Mouse (Mus musculus): ENCODE measurements around the gene Borcs7. TPM values are rescaled to one million over a fixed set of nuclear protein-coding genes. Genes with fewer than 3 reads are reported as not detected.
A peak's percentile ranks its signal among the peaks of the same experiment; 100 is the strongest.

Gene Borcs7
- polyA plus RNA-seq, 1 experiment from 2014 or later: 20.1 TPM

- H3K4me1 ChIP-seq (ENCODE audit: control insufficient read depth, insufficient read depth, low read length): peaks cover 61% of the 10 kb centered on the region
- H3K4me3 ChIP-seq (ENCODE audit: low read length): no peak overlapping the region
- no peaks in the 10 kb centered on the region for H3K27me3 ChIP-seq (ENCODE audit: control insufficient read depth, insufficient read depth, low read length)
- no peak overlapping the region for H3K4me2 ChIP-seq (replicated peaks; ENCODE audit: low read depth, low read length)
- H3K27ac ChIP-seq (ENCODE audit: low read depth, low read length): peak overlapping the region; percentile 76; the same call in 1 of the 2 replicates
- H3K36me3 ChIP-seq (ENCODE audit: control insufficient read depth, insufficient read depth, low read length): peaks cover 16% of the 10 kb centered on the region; the same call in 1 of the 2 replicates
- H3K9ac ChIP-seq (ENCODE audit: low read depth, low read length): no peak overlapping the region
- no peaks in the 10 kb centered on the region for H3K9me3 ChIP-seq (ENCODE audit: control insufficient read depth, low read length)
- WGBS: 51% methylated on average over 12 of the region's 12 CpGs
- no peak for ATAC-seq (ENCODE audit: low FRiP score, low TSS enrichment)
Observed at GRCm38 (mm10) chr19:46646041-46646481, 43.6 kb upstream of the Borcs7 start.

GRCm38 (mm10) chr19:46647254-46647653, 42.5 kb upstream of the Borcs7 start:
- no peak overlapping the region for H3K4me3 ChIP-seq (ENCODE audit: low read length)
- no peaks in the 10 kb centered on the region for H3K9me3 ChIP-seq (ENCODE audit: control insufficient read depth, low read length)
- 43% methylated on average over 3 of the region's 3 CpGs for WGBS
- H3K4me1 ChIP-seq (ENCODE audit: control insufficient read depth, insufficient read depth, low read length): peaks cover 49% of the 10 kb centered on the region
- no peaks in the 10 kb centered on the region for H3K27me3 ChIP-seq (ENCODE audit: control insufficient read depth, insufficient read depth, low read length)
- no peak overlapping the region for H3K9ac ChIP-seq (ENCODE audit: low read depth, low read length)
- H3K27ac ChIP-seq (ENCODE audit: low read depth, low read length): no peak overlapping the region
- ATAC-seq (ENCODE audit: low FRiP score, low TSS enrichment): no peak
- H3K36me3 ChIP-seq (ENCODE audit: control insufficient read depth, insufficient read depth, low read length): peaks cover 23% of the 10 kb centered on the region
- no peak overlapping the region for H3K4me2 ChIP-seq (replicated peaks; ENCODE audit: low read depth, low read length)

DNA sequence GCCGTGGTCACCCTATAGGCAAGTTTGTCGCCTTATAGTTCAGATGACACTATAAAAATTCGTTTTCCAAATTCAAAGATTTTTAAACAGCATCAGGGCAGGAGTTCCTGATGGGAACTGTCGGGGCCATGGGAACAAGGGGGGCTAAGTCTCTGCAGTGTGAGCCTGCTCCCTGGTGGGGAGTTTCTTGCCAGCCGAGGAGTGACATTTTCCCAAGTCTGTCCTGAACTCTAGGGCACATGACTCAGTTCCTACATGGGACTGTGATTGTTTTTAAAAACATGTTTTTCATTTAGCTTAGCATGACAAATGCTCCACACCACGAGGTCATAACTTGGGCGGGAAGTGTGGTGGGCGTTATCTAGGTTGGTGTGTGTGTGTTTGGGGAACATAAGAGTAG, 41.9 kb upstream of the Borcs7 start:
- peaks cover 27% of the 10 kb centered on the region for H3K36me3 ChIP-seq (ENCODE audit: control insufficient read depth, insufficient read depth, low read length)
- 81% methylated on average over 8 of the region's 8 CpGs for WGBS
- no peak for ATAC-seq (ENCODE audit: low FRiP score, low TSS enrichment)
- H3K9ac ChIP-seq (ENCODE audit: low read depth, low read length): no peak overlapping the region
- no peak overlapping the region for H3K4me2 ChIP-seq (replicated peaks; ENCODE audit: low read depth, low read length)
- no peaks in the 10 kb centered on the region for H3K27me3 ChIP-seq (ENCODE audit: control insufficient read depth, insufficient read depth, low read length)
- H3K27ac ChIP-seq (ENCODE audit: low read depth, low read length): no peak overlapping the region
- peaks cover 43% of the 10 kb centered on the region for H3K4me1 ChIP-seq (ENCODE audit: control insufficient read depth, insufficient read depth, low read length)
- no peak overlapping the region for H3K4me3 ChIP-seq (ENCODE audit: low read length)
- no peaks in the 10 kb centered on the region for H3K9me3 ChIP-seq (ENCODE audit: control insufficient read depth, low read length)

DNA sequence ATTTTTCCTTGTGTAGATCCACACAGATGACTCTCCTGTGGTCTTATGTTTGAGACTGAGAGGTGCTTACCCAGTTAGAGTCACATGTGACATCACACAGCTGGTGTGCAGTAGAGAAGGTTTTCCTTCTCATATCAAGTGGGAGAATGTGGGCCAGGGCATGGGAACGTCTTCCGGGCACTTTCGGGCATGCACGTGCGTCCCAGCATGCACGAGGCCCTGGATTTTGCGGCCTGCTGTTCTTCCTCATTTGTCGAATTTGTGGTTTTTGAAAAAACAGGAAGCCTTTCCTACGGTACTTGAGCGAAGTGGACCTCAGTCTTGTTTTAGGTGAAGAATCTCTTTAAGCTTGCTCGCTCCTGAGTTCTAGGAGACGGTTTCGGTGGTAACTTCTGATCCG, 41.1 kb upstream of the Borcs7 start:
- 95% methylated on average over 14 of the region's 14 CpGs for WGBS
- Histone ChIP-seq H3K9me3 (ENCODE audit: control insufficient read depth, low read length) (no peaks in the 10 kb centered on the region), H3K27me3 (ENCODE audit: control insufficient read depth, insufficient read depth, low read length) (no peaks in the 10 kb centered on the region), H3K9ac (ENCODE audit: low read depth, low read length) (no peak overlapping the region), H3K4me3 (ENCODE audit: low read length) (no peak overlapping the region), H3K4me1 (ENCODE audit: control insufficient read depth, insufficient read depth, low read length) (peaks cover 37% of the 10 kb centered on the region), H3K4me2 (replicated peaks; ENCODE audit: low read depth, low read length) (no peak overlapping the region), H3K27ac (ENCODE audit: low read depth, low read length) (no peak overlapping the region), H3K36me3 (ENCODE audit: control insufficient read depth, insufficient read depth, low read length) (peaks cover 34% of the 10 kb centered on the region)
- ATAC-seq (ENCODE audit: low FRiP score, low TSS enrichment): no peak

GRCm38 (mm10) chr19:46653188-46653587, 36.5 kb upstream of the Borcs7 start:
- no peak for ATAC-seq (ENCODE audit: low FRiP score, low TSS enrichment)
- Histone ChIP-seq H3K27me3 (ENCODE audit: control insufficient read depth, insufficient read depth, low read length) (no peaks in the 10 kb centered on the region), H3K4me1 (ENCODE audit: control insufficient read depth, insufficient read depth, low read length) (no peaks in the 10 kb centered on the region), H3K9me3 (ENCODE audit: control insufficient read depth, low read length) (no peaks in the 10 kb centered on the region), H3K4me3 (ENCODE audit: low read length) (no peak overlapping the region), H3K36me3 (ENCODE audit: control insufficient read depth, insufficient read depth, low read length) (peaks cover 62% of the 10 kb centered on the region), H3K27ac (ENCODE audit: low read depth, low read length) (no peak overlapping the region), H3K4me2 (replicated peaks; ENCODE audit: low read depth, low read length) (no peak overlapping the region), H3K9ac (ENCODE audit: low read depth, low read length) (no peak overlapping the region)
- WGBS: 89% methylated on average over 5 of the region's 5 CpGs

DNA sequence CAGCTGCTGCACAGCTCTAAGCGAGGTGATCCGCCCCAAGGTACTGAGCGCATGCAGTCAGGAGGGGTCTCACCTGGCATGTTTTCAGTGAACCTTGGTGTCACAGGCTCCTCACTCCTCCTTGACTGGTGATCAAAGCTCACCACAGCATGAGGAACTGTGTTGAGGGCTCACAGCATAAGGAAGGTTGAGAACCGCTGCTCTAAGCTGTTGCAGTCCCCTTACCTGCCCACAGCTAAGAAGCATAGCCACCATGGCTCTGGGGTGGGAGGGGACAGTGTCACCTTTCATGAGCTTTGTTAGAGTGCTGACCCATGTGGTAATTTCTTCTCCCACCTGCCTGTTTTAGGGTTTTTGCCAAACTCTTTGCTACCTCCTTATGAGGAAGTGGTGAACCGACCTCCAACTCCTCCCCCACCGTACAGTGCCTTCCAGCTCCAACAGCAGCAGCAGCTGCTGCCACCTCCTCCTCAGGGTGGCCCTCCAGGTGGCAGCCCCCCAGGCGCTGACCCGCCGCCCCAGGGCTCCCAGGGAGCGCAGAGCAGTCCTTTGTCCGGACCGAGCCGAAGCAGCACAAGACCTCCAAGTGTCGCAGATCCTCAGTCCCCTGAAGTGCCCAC, 36.0 kb upstream of the Borcs7 start:
- no peak overlapping the region for H3K4me3 ChIP-seq (ENCODE audit: low read length)
- H3K9me3 ChIP-seq (ENCODE audit: control insufficient read depth, low read length): no peaks in the 10 kb centered on the region
- peaks cover 59% of the 10 kb centered on the region for H3K36me3 ChIP-seq (ENCODE audit: control insufficient read depth, insufficient read depth, low read length)
- H3K27ac ChIP-seq (ENCODE audit: low read depth, low read length): no peak overlapping the region
- no peak for ATAC-seq (ENCODE audit: low FRiP score, low TSS enrichment)
- H3K9ac ChIP-seq (ENCODE audit: low read depth, low read length): no peak overlapping the region
- H3K4me1 ChIP-seq (ENCODE audit: control insufficient read depth, insufficient read depth, low read length): no peaks in the 10 kb centered on the region
- no peaks in the 10 kb centered on the region for H3K27me3 ChIP-seq (ENCODE audit: control insufficient read depth, insufficient read depth, low read length)
- 90% methylated on average over 14 of the region's 14 CpGs for WGBS
- H3K4me2 ChIP-seq (replicated peaks; ENCODE audit: low read depth, low read length): no peak overlapping the region

GRCm38 (mm10) chr19:46655626-46656025, 34.1 kb upstream of the Borcs7 start:
- Histone ChIP-seq H3K9ac (ENCODE audit: low read depth, low read length) (no peak overlapping the region), H3K27me3 (ENCODE audit: control insufficient read depth, insufficient read depth, low read length) (no peaks in the 10 kb centered on the region), H3K4me3 (ENCODE audit: low read length) (no peak overlapping the region), H3K4me2 (replicated peaks; ENCODE audit: low read depth, low read length) (no peak overlapping the region), H3K27ac (ENCODE audit: low read depth, low read length) (no peak overlapping the region), H3K9me3 (ENCODE audit: control insufficient read depth, low read length) (no peaks in the 10 kb centered on the region), H3K4me1 (ENCODE audit: control insufficient read depth, insufficient read depth, low read length) (no peaks in the 10 kb centered on the region), H3K36me3 (ENCODE audit: control insufficient read depth, insufficient read depth, low read length) (peaks cover 51% of the 10 kb centered on the region)
- 95% methylated on average over 10 of the region's 10 CpGs for WGBS
- ATAC-seq (ENCODE audit: low FRiP score, low TSS enrichment): no peak

- Histone ChIP-seq H3K27ac (ENCODE audit: low read depth, low read length) (no peak overlapping the region), H3K4me2 (replicated peaks; ENCODE audit: low read depth, low read length) (no peak overlapping the region), H3K4me1 (ENCODE audit: control insufficient read depth, insufficient read depth, low read length) (no peaks in the 10 kb centered on the region), H3K9me3 (ENCODE audit: control insufficient read depth, low read length) (no peaks in the 10 kb centered on the region), H3K4me3 (ENCODE audit: low read length) (no peak overlapping the region), H3K27me3 (ENCODE audit: control insufficient read depth, insufficient read depth, low read length) (no peaks in the 10 kb centered on the region), H3K36me3 (ENCODE audit: control insufficient read depth, insufficient read depth, low read length) (peaks cover 51% of the 10 kb centered on the region), H3K9ac (ENCODE audit: low read depth, low read length) (no peak overlapping the region)
- no peak for ATAC-seq (ENCODE audit: low FRiP score, low TSS enrichment)
- 93% methylated on average over 21 of the region's 21 CpGs for WGBS
Observed at GRCm38 (mm10) chr19:46656151-46656840, 33.4 kb upstream of the Borcs7 start.

DNA sequence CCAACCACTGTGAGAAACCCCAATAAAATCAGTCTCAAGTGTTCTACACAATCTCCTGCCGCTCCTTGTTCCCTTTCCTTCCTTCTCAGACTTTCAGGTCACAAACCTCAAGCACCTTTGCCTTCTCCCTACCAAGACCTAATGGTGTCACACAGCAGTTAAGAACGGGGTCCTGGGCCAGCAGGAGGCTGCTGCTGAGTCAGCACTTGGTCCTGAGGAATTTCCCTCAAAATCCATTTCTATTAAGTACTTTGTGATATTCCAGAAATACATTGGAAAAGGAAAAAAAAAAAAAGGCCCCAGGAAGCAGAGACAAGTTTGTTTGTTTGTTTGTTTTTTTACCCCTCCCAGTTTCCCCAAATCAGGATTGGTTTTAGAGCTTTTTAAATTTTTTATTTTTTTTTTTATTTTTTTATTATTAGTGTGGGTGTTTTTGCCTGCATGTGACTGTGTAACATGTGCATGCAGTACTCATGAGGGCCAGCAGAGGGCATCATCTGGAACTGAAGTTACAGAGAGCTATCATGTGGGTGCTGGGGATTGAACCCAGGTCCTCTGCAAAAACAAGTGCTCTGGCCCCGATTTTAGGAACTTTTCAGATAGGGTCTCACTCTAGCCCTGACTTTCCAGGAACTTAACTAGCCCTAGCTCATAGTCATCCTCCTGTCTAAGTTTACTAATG, 32.2 kb upstream of the Borcs7 start:
- no peaks in the 10 kb centered on the region for H3K9me3 ChIP-seq (ENCODE audit: control insufficient read depth, low read length)
- H3K9ac ChIP-seq (ENCODE audit: low read depth, low read length): no peak overlapping the region
- no peaks in the 10 kb centered on the region for H3K27me3 ChIP-seq (ENCODE audit: control insufficient read depth, insufficient read depth, low read length)
- H3K4me1 ChIP-seq (ENCODE audit: control insufficient read depth, insufficient read depth, low read length): no peaks in the 10 kb centered on the region
- no peak overlapping the region for H3K4me3 ChIP-seq (ENCODE audit: low read length)
- no peak overlapping the region for H3K27ac ChIP-seq (ENCODE audit: low read depth, low read length)
- ATAC-seq (ENCODE audit: low FRiP score, low TSS enrichment): no peak
- H3K36me3 ChIP-seq (ENCODE audit: control insufficient read depth, insufficient read depth, low read length): peaks cover 42% of the 10 kb centered on the region
- no peak overlapping the region for H3K4me2 ChIP-seq (replicated peaks; ENCODE audit: low read depth, low read length)
- 89% methylated on average over 3 of the region's 3 CpGs for WGBS
